In genomic region chr16:8424971-8425330, GRCm38 (mm10) we compare ENCODE assay signal across 7 mouse cellular contexts. TPM values are rescaled to one million over a fixed set of nuclear protein-coding genes. Genes with fewer than 3 reads are reported as not detected.
DNase-seq lines count a peak whose midpoint lies in the region; ATAC-seq and TF ChIP-seq lines count a peak whose summit lies in the region.

Tmem114 (minus strand) TSS chr16:8425136.

- H3K27ac ChIP-seq in neural tube, embryonic 11.5 days (ENCODE audit: low read depth, low read length) = no peak within 1 kb of the TSS
- H3K27ac ChIP-seq in limb, embryonic 14.5 days (replicated peaks; ENCODE audit: low read depth, low read length) = no peak within 1 kb of the TSS
- no peak within 1 kb of the TSS for H3K27ac ChIP-seq in neural tube, embryonic 15.5 days (replicated peaks)

- DNase-seq in neural tube, embryonic 11.5 days (ENCODE audit: low spot score) = no peak
- DNase-seq in neural tube, embryonic 10.5 days (ENCODE audit: extremely low spot score, low spot score) = no peak
- DNase-seq in heart, postnatal 4 days = peak; percentile 31
- no peak for DNase-seq in limb, embryonic 14.5 days (ENCODE audit: low spot score)
- no peak for DNase-seq in thymus, postnatal 0 days (ENCODE audit: low spot score)

- peak within 1 kb of the TSS; percentile 27; the same call in 1 of the 2 replicates for H3K4me3 ChIP-seq in neural tube, embryonic 11.5 days (ENCODE audit: low read depth, low read length)
- H3K4me3 ChIP-seq in limb, embryonic 14.5 days (replicated peaks; ENCODE audit: low read length) = peak within 1 kb of the TSS; percentile 29
- H3K4me3 ChIP-seq in neural tube, embryonic 15.5 days (replicated peaks) = peak within 1 kb of the TSS; percentile 45

- no peak for ATAC-seq in neural tube, embryonic 11.5 days (ENCODE audit: insufficient read depth, low FRiP score, low TSS enrichment)
- ATAC-seq in common myeloid progenitor, adult 5-6 weeks (replicated peaks; ENCODE audit: low read depth, poor library complexity, severe bottlenecking) = peak; percentile 56; the same call in 1 of the 2 replicates
- ATAC-seq in limb, embryonic 14.5 days (ENCODE audit: low FRiP score, low read depth) = no peak
- no peak for ATAC-seq in neural tube, embryonic 15.5 days (ENCODE audit: low FRiP score)

- no peak within 1 kb of the TSS for H3K9ac ChIP-seq in neural tube, embryonic 11.5 days (ENCODE audit: low read length)
- peak within 1 kb of the TSS; percentile 21; the same call in 1 of the 2 replicates for H3K9ac ChIP-seq in limb, embryonic 14.5 days (ENCODE audit: low read depth, low read length, severe bottlenecking)
- H3K9ac ChIP-seq in neural tube, embryonic 15.5 days (replicated peaks) = peak within 1 kb of the TSS; percentile 40

- no peaks in the 10 kb centered on the region for H3K36me3 ChIP-seq in neural tube, embryonic 11.5 days (ENCODE audit: control insufficient read depth, insufficient read depth, low read length)
- H3K36me3 ChIP-seq in limb, embryonic 14.5 days (ENCODE audit: control insufficient read depth, insufficient read depth, low read length) = no peaks in the 10 kb centered on the region
- H3K36me3 ChIP-seq in neural tube, embryonic 15.5 days = no peaks in the 10 kb centered on the region

- H3K4me2 ChIP-seq in neural tube, embryonic 11.5 days (ENCODE audit: low read depth) = peak within 1 kb of the TSS; percentile 48
- peak within 1 kb of the TSS; percentile 52 for H3K4me2 ChIP-seq in limb, embryonic 14.5 days (replicated peaks; ENCODE audit: low read depth, low read length, severe bottlenecking)
- H3K4me2 ChIP-seq in neural tube, embryonic 15.5 days = peak within 1 kb of the TSS; percentile 89

- WGBS in neural tube, embryonic 11.5 days = 3% methylated on average over 16 of the region's 16 CpGs
- WGBS in limb, embryonic 14.5 days = 1% methylated on average over 16 of the region's 16 CpGs
- WGBS in neural tube, embryonic 15.5 days = 1% methylated on average over 16 of the region's 16 CpGs

- no peak for TF ChIP-seq POLR2A in limb, embryonic 14.5 days (IDR thresholded peaks at IDR 0.05; ENCODE audit: borderline replicate concordance, extremely low read depth, insufficient read depth, insufficient read length)

- H3K9me3 ChIP-seq in neural tube, embryonic 11.5 days (ENCODE audit: control insufficient read depth, low read length) = no peaks in the 10 kb centered on the region
- H3K9me3 ChIP-seq in limb, embryonic 14.5 days (ENCODE audit: control insufficient read depth, low read length) = no peaks in the 10 kb centered on the region
- no peaks in the 10 kb centered on the region for H3K9me3 ChIP-seq in neural tube, embryonic 15.5 days (replicated peaks)

- H3K27me3 ChIP-seq in neural tube, embryonic 11.5 days (ENCODE audit: control insufficient read depth, insufficient read depth, low read length) = peaks cover 33% of the 10 kb centered on the region
- H3K27me3 ChIP-seq in limb, embryonic 14.5 days (ENCODE audit: control insufficient read depth, insufficient read depth, low read length) = peaks cover 47% of the 10 kb centered on the region
- H3K27me3 ChIP-seq in neural tube, embryonic 15.5 days (replicated peaks) = peaks cover 55% of the 10 kb centered on the region

- 0 out of 2 replicates have a peak, but pooled peaks cover 4% of the 10 kb centered on the region for H3K4me1 ChIP-seq in neural tube, embryonic 11.5 days (ENCODE audit: control insufficient read depth, insufficient read depth, low read length)
- no peaks in the 10 kb centered on the region for H3K4me1 ChIP-seq in limb, embryonic 14.5 days (ENCODE audit: control insufficient read depth, insufficient read depth, low read length)
- peaks cover 14% of the 10 kb centered on the region for H3K4me1 ChIP-seq in neural tube, embryonic 15.5 days

RNA-seq across cellular contexts. Expression of gene Tmem114, which starts in this region (rescaled TPM):
- polyA plus RNA-seq in neural tube, embryonic 11.5 days (2014; fragmentation: Nextera tagmentation; extraction: Ambion mirVana) = 0.23 TPM in 1 of 2 replicates, not detected in the other
- not detected in 2 replicates for total RNA-seq in common myeloid progenitor, adult 5-6 weeks (2017)
- not detected for total RNA-seq in heart, postnatal 4 days (2021)
- 0.15 and 0.47 TPM in 2 replicates for polyA plus RNA-seq in limb, embryonic 14.5 days (2012; rRNA removed)
- not detected in 2 replicates for polyA plus RNA-seq in limb, embryonic 14.5 days (2014; fragmentation: Nextera tagmentation; extraction: Ambion mirVana)
- 1.3 and 1.5 TPM in 2 replicates for polyA plus RNA-seq in neural tube, embryonic 15.5 days (2015; fragmentation: Nextera tagmentation; extraction: Ambion mirVana)
- polyA plus RNA-seq in thymus, postnatal 0 days (2015; fragmentation: Nextera tagmentation; extraction: Ambion mirVana) = 0.13 TPM in 1 of 2 replicates, not detected in the other

Comparison
In these comparisons a context has a peak if more than half of its experiments do, and no peak if none do; other contexts are left out.
1. Peak in ATAC-seq in common myeloid progenitor, adult 5-6 weeks; RNA of the gene not detected or under 1 TPM.
2. Peak in DNase-seq in heart, postnatal 4 days; RNA of the gene not detected or under 1 TPM.